Mouse (Mus musculus): ENCODE data around the gene Rab3a. TPM values are rescaled to one million over a fixed set of nuclear protein-coding genes. Genes with fewer than 3 reads are reported as not detected.
A peak's percentile ranks its signal among the peaks of the same experiment; 100 is the strongest.

Rab3a gene
- polyA plus RNA-seq, 1 experiment: 14.4 TPM

DNA sequence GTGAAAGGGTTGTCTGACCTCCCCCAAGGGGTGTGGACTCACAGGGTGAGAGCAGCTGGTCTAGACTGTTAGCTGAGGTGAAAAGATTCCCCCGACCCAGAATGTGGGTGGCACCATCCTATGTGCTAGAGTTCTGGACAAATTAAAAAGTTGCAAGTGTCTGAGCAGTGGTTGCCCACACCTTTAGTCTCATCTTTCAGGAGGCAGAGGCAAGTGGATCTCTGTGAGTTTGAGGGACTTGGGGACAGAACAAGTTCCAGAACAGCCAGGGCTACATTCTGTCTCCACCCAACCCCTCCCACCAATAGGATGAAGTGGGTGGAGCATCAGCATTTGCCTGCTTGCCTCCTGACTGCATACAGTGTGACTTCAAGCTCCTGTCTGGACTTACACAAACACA, 7.6 kb downstream of the Rab3a start:
- Histone ChIP-seq H3K79me3 (ENCODE audit: low read depth) (peaks cover 5% of the 10 kb centered on the region), H3ac (ENCODE audit: control insufficient read depth, insufficient read length, low read depth) (no peak overlapping the region), H3K36me3 (ENCODE audit: control insufficient read depth, insufficient read depth) (peaks cover 19% of the 10 kb centered on the region), H3K79me2 (ENCODE audit: control insufficient read depth, insufficient read depth) (peaks cover 25% of the 10 kb centered on the region), H3K4me3 (ENCODE audit: insufficient read depth, poor library complexity, severe bottlenecking) (no peak overlapping the region), H3K27me3 (ENCODE audit: control insufficient read depth, insufficient read depth, insufficient read length) (no peaks in the 10 kb centered on the region)
- TF ChIP-seq CEBPB (IDR thresholded peaks at IDR 0.05; ENCODE audit: low read depth) (no peak), FOSL1 (IDR thresholded peaks at IDR 0.05; ENCODE audit: insufficient read depth, low read length, poor library complexity, severe bottlenecking) (no peak), CTCF (IDR thresholded peaks at IDR 0.05; ENCODE audit: control insufficient read depth, insufficient read depth, insufficient read length) (no peak), USF1 (IDR thresholded peaks at IDR 0.05; ENCODE audit: low read depth) (no peak), MYOD1 (IDR thresholded peaks at IDR 0.05; ENCODE audit: control insufficient read depth, insufficient read length, low read depth) (no peak), MYOG (IDR thresholded peaks at IDR 0.05; ENCODE audit: control insufficient read depth, extremely low read depth, insufficient read length) (no peak), MAX (IDR thresholded peaks at IDR 0.05) (no peak)

DNA sequence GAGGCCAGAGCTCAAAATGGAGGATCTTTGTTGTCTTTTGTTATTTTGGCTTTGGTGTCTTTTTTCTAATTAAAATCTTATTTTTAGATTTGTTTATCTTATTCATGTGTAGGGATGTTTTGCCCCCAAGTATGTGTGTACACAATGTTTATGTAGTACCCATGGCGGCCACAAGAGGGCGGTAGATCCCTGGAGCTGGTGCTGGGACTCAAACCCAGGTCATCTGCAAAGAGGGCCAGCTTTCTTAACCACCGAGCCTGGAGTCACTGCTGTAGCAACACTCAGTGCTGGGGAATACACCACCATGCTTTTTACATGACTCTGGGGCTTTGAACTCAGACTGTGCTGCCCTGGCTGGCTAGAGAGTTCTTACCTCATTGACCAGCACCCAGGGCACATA, 8.9 kb downstream of the Rab3a start:
- H3ac ChIP-seq (ENCODE audit: control insufficient read depth, insufficient read length, low read depth): no peak overlapping the region
- no peak for TF ChIP-seq CEBPB (IDR thresholded peaks at IDR 0.05; ENCODE audit: low read depth)
- TF ChIP-seq MYOD1 (IDR thresholded peaks at IDR 0.05; ENCODE audit: control insufficient read depth, insufficient read length, low read depth): no peak
- peak; percentile 41 for TF ChIP-seq CTCF (IDR thresholded peaks at IDR 0.05; ENCODE audit: control insufficient read depth, insufficient read depth, insufficient read length)
- TF ChIP-seq FOSL1 (IDR thresholded peaks at IDR 0.05; ENCODE audit: insufficient read depth, low read length, poor library complexity, severe bottlenecking): no peak
- peak; percentile 26 for TF ChIP-seq MAX (IDR thresholded peaks at IDR 0.05)
- no peak for TF ChIP-seq MYOG (IDR thresholded peaks at IDR 0.05; ENCODE audit: control insufficient read depth, extremely low read depth, insufficient read length)
- no peak overlapping the region for H3K4me3 ChIP-seq (ENCODE audit: insufficient read depth, poor library complexity, severe bottlenecking)
- peaks cover 5% of the 10 kb centered on the region for H3K79me3 ChIP-seq (ENCODE audit: low read depth)
- no peaks in the 10 kb centered on the region for H3K27me3 ChIP-seq (ENCODE audit: control insufficient read depth, insufficient read depth, insufficient read length)
- peaks cover 18% of the 10 kb centered on the region for H3K36me3 ChIP-seq (ENCODE audit: control insufficient read depth, insufficient read depth)
- H3K79me2 ChIP-seq (ENCODE audit: control insufficient read depth, insufficient read depth): peaks cover 25% of the 10 kb centered on the region

DNA sequence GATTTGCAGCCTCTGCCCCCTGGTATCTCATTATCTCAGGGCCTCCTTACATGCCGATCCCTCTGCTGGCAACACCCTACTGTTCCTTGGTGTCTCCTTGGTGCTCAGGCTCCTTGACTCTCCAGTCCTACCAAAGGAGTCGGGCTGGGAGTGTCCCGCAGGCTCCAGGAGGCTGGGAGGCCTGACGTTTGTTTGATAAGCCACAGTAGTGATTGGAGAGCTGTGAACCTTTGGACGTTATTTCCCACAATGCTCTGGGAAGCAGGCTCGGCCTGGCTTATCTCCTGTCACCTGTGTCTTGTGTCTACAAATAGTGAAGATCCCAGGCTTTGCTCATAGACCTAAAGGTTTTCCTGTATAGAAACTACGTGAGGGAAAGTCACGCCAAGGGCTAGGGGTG, 9.5 kb downstream of the Rab3a start:
- peaks cover 5% of the 10 kb centered on the region for H3K79me3 ChIP-seq (ENCODE audit: low read depth)

DNA sequence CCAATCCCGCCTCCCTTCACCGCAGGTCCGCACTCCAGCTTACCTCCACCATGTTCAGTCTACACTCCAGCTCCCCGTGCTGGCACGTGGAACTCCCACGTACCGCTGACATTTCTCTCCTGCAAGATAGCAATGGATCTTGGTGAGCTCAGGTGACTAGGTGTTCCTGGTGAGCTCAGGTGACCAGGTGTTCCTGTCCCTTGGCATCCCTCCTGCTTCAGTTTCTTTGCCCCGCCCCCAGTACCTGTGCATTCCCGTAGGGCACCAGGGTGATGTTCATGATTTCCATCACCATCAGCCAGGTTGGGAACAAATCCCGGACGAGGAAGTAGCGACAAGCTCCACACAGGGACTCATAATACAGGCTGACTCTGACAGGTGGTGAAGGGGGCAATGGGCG, 10.2 kb downstream of the Rab3a start:
- peaks cover 27% of the 10 kb centered on the region for H3K36me3 ChIP-seq (ENCODE audit: control insufficient read depth, insufficient read depth)
- TF ChIP-seq CTCF (IDR thresholded peaks at IDR 0.05; ENCODE audit: control insufficient read depth, insufficient read depth, insufficient read length) (no peak), MYOG (IDR thresholded peaks at IDR 0.05; ENCODE audit: control insufficient read depth, extremely low read depth, insufficient read length) (no peak), CEBPB (IDR thresholded peaks at IDR 0.05; ENCODE audit: low read depth) (no peak), MAX (IDR thresholded peaks at IDR 0.05) (no peak), MYOD1 (IDR thresholded peaks at IDR 0.05; ENCODE audit: control insufficient read depth, insufficient read length, low read depth) (no peak)
- no peak overlapping the region for H3ac ChIP-seq (ENCODE audit: control insufficient read depth, insufficient read length, low read depth)
- no peaks in the 10 kb centered on the region for H3K27me3 ChIP-seq (ENCODE audit: control insufficient read depth, insufficient read depth, insufficient read length)
- peaks cover 20% of the 10 kb centered on the region for H3K79me2 ChIP-seq (ENCODE audit: control insufficient read depth, insufficient read depth)
- H3K4me3 ChIP-seq (ENCODE audit: insufficient read depth, poor library complexity, severe bottlenecking): no peak overlapping the region
- peaks cover 5% of the 10 kb centered on the region for H3K79me3 ChIP-seq (ENCODE audit: low read depth)

More for the DNA sequence above, 9.5 kb downstream of the Rab3a start:
- H3K36me3 ChIP-seq (ENCODE audit: control insufficient read depth, insufficient read depth): peaks cover 24% of the 10 kb centered on the region
- no peak for TF ChIP-seq USF1 (IDR thresholded peaks at IDR 0.05; ENCODE audit: low read depth)
- no peak for TF ChIP-seq MYOG (IDR thresholded peaks at IDR 0.05; ENCODE audit: control insufficient read depth, extremely low read depth, insufficient read length)
- no peak for TF ChIP-seq CTCF (IDR thresholded peaks at IDR 0.05; ENCODE audit: control insufficient read depth, insufficient read depth, insufficient read length)
- TF ChIP-seq CEBPB (IDR thresholded peaks at IDR 0.05; ENCODE audit: low read depth): no peak
- TF ChIP-seq MAX (IDR thresholded peaks at IDR 0.05): no peak
- no peak for TF ChIP-seq FOSL1 (IDR thresholded peaks at IDR 0.05; ENCODE audit: insufficient read depth, low read length, poor library complexity, severe bottlenecking)
- no peak for TF ChIP-seq MYOD1 (IDR thresholded peaks at IDR 0.05; ENCODE audit: control insufficient read depth, insufficient read length, low read depth)
- H3K79me2 ChIP-seq (ENCODE audit: control insufficient read depth, insufficient read depth): peaks cover 25% of the 10 kb centered on the region
- no peaks in the 10 kb centered on the region for H3K27me3 ChIP-seq (ENCODE audit: control insufficient read depth, insufficient read depth, insufficient read length)
- H3ac ChIP-seq (ENCODE audit: control insufficient read depth, insufficient read length, low read depth): no peak overlapping the region
- H3K4me3 ChIP-seq (ENCODE audit: insufficient read depth, poor library complexity, severe bottlenecking): no peak overlapping the region

DNA sequence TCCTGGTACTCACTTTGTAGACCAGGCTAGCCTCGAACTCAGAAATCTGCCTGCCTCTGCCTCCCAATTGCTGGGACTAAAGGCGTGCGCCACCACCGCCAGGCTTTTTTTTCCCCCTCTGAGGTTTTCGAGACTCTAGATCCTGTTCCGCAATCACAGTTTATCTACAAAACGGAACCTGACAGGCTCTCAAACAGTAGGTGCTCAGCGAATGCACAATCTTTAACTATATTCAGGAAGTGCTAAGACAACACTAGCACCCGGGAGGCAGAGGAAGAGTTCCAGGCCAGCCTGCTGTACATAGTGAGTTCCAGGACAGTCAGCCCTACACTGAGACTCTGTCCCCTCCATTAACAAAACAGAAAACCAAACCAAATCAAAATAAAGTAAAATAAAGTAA, 10.8 kb downstream of the Rab3a start:
- no peaks in the 10 kb centered on the region for H3K27me3 ChIP-seq (ENCODE audit: control insufficient read depth, insufficient read depth, insufficient read length)
- peak overlapping the region; percentile 12 for H3ac ChIP-seq (ENCODE audit: control insufficient read depth, insufficient read length, low read depth)
- peaks cover 13% of the 10 kb centered on the region for H3K79me2 ChIP-seq (ENCODE audit: control insufficient read depth, insufficient read depth)
- peaks cover 27% of the 10 kb centered on the region for H3K36me3 ChIP-seq (ENCODE audit: control insufficient read depth, insufficient read depth)
- TF ChIP-seq FOSL1 (IDR thresholded peaks at IDR 0.05; ENCODE audit: insufficient read depth, low read length, poor library complexity, severe bottlenecking) (no peak), CEBPB (IDR thresholded peaks at IDR 0.05; ENCODE audit: low read depth) (no peak), CTCF (IDR thresholded peaks at IDR 0.05; ENCODE audit: control insufficient read depth, insufficient read depth, insufficient read length) (no peak), MAX (IDR thresholded peaks at IDR 0.05) (no peak), MYOD1 (IDR thresholded peaks at IDR 0.05; ENCODE audit: control insufficient read depth, insufficient read length, low read depth) (no peak), USF1 (IDR thresholded peaks at IDR 0.05; ENCODE audit: low read depth) (no peak), MYOG (IDR thresholded peaks at IDR 0.05; ENCODE audit: control insufficient read depth, extremely low read depth, insufficient read length) (no peak)
- H3K79me3 ChIP-seq (ENCODE audit: low read depth): peaks cover 4% of the 10 kb centered on the region
- H3K4me3 ChIP-seq (ENCODE audit: insufficient read depth, poor library complexity, severe bottlenecking): peak overlapping the region; percentile 46

All from C2C12 (cell line).